Mouse (Mus musculus): Measurements from ENCODE around the gene Zfp1.

DNA sequence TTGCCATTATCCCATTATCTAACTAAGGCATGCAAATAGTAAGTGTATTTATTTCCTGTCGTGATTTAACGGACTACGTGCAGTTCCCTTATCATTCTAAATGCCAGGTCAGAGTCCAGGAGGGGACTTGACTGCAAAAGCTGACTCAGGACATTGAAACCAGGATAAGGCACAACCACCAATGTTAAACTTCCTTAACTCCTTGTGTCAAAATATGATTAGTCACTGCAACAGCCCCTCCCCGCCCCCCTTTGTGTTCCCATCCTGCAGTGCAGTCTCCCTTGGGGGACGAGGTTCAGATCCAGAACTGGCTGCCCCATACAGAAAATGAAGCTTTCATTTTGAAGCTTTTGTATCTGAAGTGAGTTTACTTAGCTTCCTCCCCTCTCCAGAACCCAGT is 705 bp upstream of the Zfp1 start:
- TF ChIP-seq CTCF (IDR thresholded peaks at IDR 0.05; ENCODE audit: low read depth), result no peak
- no peak for TF ChIP-seq EP300 (optimal IDR thresholded peaks at IDR 0.05)

Measured in stomach, postnatal 0 days (tissue).